Mouse (Mus musculus): ENCODE results near the gene Hspb9. TPM values are rescaled to one million over a fixed set of nuclear protein-coding genes. Genes with fewer than 3 reads are reported as not detected.

Gene Hspb9
- 0.27 and 0.30 TPM in 2 replicates for polyA plus RNA-seq (2014; fragmentation: Nextera tagmentation; extraction: Ambion mirVana)

GRCm38 (mm10) chr11:100713735-100714533 lies at the start of gene Hspb9:
Gene Hspb9, plus strand, starts transcription at chr11:100713850.
- Histone ChIP-seq H3K9ac (ENCODE audit: low read depth, low read length) (peak within 1 kb of the TSS; percentile 98), H3K27me3 (replicated peaks; ENCODE audit: control insufficient read depth, insufficient read depth, low read length) (no peaks in the 10 kb centered on the region), H3K4me2 (peak within 1 kb of the TSS; percentile 95), H3K4me1 (replicated peaks; ENCODE audit: control insufficient read depth, insufficient read depth, low read length) (peaks cover 33% of the 10 kb centered on the region), H3K9me3 (ENCODE audit: control insufficient read depth, low read length) (no peaks in the 10 kb centered on the region), H3K27ac (ENCODE audit: low read depth, low read length) (peak within 1 kb of the TSS; percentile 88), H3K4me3 (ENCODE audit: low read depth, low read length) (peak within 1 kb of the TSS; percentile 48), H3K36me3 (ENCODE audit: control insufficient read depth, insufficient read depth, low read length) (peaks cover 36% of the 10 kb centered on the region)
- peak; percentile 73 for ATAC-seq (replicated peaks; ENCODE audit: low FRiP score)
- 3% methylated on average over 38 of the region's 38 CpGs for WGBS
- peak; percentile 86 for DNase-seq (ENCODE audit: low spot score)

DNA sequence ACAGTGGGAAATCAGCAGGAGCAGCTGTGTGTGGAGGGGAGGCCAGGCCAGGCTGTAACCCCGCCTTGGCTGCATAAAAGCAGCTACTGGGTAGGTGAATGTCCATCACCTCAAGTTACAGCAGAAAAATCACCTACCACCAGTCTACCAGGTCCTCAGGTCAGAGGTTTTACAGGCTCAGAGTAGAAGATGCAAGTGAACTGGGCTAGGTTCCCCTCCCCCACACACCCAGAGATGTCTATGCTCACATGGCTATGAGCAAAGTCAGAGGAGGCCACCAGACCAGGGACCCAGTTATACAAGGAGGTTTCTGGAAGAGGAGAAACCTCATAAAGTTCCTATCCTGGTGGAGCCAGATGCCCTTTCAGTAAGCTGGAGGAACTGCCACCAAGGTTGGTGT lies 42.6 kb upstream of the Hspb9 start:
- Histone ChIP-seq H3K9me3 (ENCODE audit: control insufficient read depth, low read length) (no peaks in the 10 kb centered on the region), H3K9ac (ENCODE audit: low read depth, low read length) (no peak overlapping the region), H3K36me3 (ENCODE audit: control insufficient read depth, insufficient read depth, low read length) (no peaks in the 10 kb centered on the region), H3K27ac (ENCODE audit: low read depth, low read length) (no peak overlapping the region), H3K4me1 (replicated peaks; ENCODE audit: control insufficient read depth, insufficient read depth, low read length) (no peaks in the 10 kb centered on the region), H3K4me3 (ENCODE audit: low read depth, low read length) (no peak overlapping the region), H3K4me2 (no peak overlapping the region), H3K27me3 (replicated peaks; ENCODE audit: control insufficient read depth, insufficient read depth, low read length) (peaks cover 33% of the 10 kb centered on the region)
- DNase-seq (ENCODE audit: low spot score): no peak
- no peak for ATAC-seq (replicated peaks; ENCODE audit: low FRiP score)
- 73% methylated on average over 1 of the region's 1 CpGs for WGBS

DNA sequence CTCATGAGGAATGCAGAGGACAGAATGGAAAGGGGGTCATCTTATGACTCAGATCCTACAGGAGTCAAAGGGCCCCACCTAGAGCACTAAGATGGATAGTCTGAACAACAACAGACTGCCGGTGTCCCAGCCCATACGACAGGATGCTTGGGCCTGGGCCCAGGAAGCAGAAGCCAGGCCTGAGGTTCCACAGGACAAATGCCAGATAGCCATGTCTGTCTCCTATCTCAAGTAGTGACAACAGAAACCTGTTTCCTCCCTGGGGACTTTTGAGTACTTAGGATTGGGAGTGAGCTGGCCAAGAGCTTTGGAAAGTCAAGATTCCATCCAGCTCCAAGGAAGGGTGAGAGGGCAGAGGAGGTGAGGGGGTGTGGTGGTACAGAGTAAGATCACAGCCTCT lies 41.7 kb upstream of the Hspb9 start:
- no peak overlapping the region for H3K9ac ChIP-seq (ENCODE audit: low read depth, low read length)
- H3K27ac ChIP-seq (ENCODE audit: low read depth, low read length): no peak overlapping the region
- H3K27me3 ChIP-seq (replicated peaks; ENCODE audit: control insufficient read depth, insufficient read depth, low read length): peaks cover 33% of the 10 kb centered on the region
- H3K4me2 ChIP-seq: no peak overlapping the region
- no peak for ATAC-seq (replicated peaks; ENCODE audit: low FRiP score)
- H3K36me3 ChIP-seq (ENCODE audit: control insufficient read depth, insufficient read depth, low read length): no peaks in the 10 kb centered on the region
- no peaks in the 10 kb centered on the region for H3K4me1 ChIP-seq (replicated peaks; ENCODE audit: control insufficient read depth, insufficient read depth, low read length)
- WGBS: 42% methylated on average over 2 of the region's 2 CpGs
- H3K4me3 ChIP-seq (ENCODE audit: low read depth, low read length): no peak overlapping the region
- no peaks in the 10 kb centered on the region for H3K9me3 ChIP-seq (ENCODE audit: control insufficient read depth, low read length)
- no peak for DNase-seq (ENCODE audit: low spot score)

- Histone ChIP-seq H3K4me1 (replicated peaks; ENCODE audit: control insufficient read depth, insufficient read depth, low read length) (no peaks in the 10 kb centered on the region), H3K4me2 (peak overlapping the region; percentile 38), H3K36me3 (ENCODE audit: control insufficient read depth, insufficient read depth, low read length) (no peaks in the 10 kb centered on the region), H3K9me3 (ENCODE audit: control insufficient read depth, low read length) (no peaks in the 10 kb centered on the region), H3K9ac (ENCODE audit: low read depth, low read length) (no peak overlapping the region), H3K4me3 (ENCODE audit: low read depth, low read length) (no peak overlapping the region), H3K27me3 (replicated peaks; ENCODE audit: control insufficient read depth, insufficient read depth, low read length) (peaks cover 33% of the 10 kb centered on the region), H3K27ac (ENCODE audit: low read depth, low read length) (no peak overlapping the region)
- no peak for DNase-seq (ENCODE audit: low spot score)
- no peak for ATAC-seq (replicated peaks; ENCODE audit: low FRiP score)
- 11% methylated on average over 23 of the region's 23 CpGs for WGBS
These were observed 40.5 kb upstream of the Hspb9 start for GRCm38 (mm10) chr11:100673169-100673568.

DNA sequence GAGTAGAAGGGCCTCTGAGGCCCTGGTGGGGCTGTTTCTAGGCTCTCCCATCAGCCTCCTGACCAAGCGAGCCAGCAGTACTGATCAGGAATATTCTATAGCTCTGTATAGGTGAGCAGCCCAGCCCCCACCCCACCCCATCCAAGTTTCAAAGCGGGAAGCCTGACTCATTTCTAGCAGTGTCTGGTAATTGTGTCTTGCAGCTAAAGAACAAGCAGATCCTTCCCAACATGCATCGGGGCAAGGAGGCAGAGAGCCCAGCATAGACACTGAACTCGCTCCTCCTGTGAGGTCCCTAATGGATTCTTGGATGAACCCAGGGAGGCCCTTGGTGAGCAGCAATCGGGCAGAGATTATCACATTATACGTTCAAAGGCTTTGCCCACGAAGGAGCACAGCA lies 35.8 kb upstream of the Hspb9 start:
- Histone ChIP-seq H3K4me2 (no peak overlapping the region), H3K4me1 (replicated peaks; ENCODE audit: control insufficient read depth, insufficient read depth, low read length) (no peaks in the 10 kb centered on the region), H3K9me3 (ENCODE audit: control insufficient read depth, low read length) (no peaks in the 10 kb centered on the region), H3K9ac (ENCODE audit: low read depth, low read length) (no peak overlapping the region), H3K36me3 (ENCODE audit: control insufficient read depth, insufficient read depth, low read length) (no peaks in the 10 kb centered on the region), H3K4me3 (ENCODE audit: low read depth, low read length) (no peak overlapping the region), H3K27me3 (replicated peaks; ENCODE audit: control insufficient read depth, insufficient read depth, low read length) (peaks cover 26% of the 10 kb centered on the region), H3K27ac (ENCODE audit: low read depth, low read length) (no peak overlapping the region)
- ATAC-seq (replicated peaks; ENCODE audit: low FRiP score) (no peak), DNase-seq (ENCODE audit: low spot score) (no peak)
- 49% methylated on average over 7 of the region's 7 CpGs for WGBS

GRCm38 (mm10) chr11:100681826-100682225 lies 31.8 kb upstream of the Hspb9 start:
- H3K4me1 ChIP-seq (replicated peaks; ENCODE audit: control insufficient read depth, insufficient read depth, low read length): no peaks in the 10 kb centered on the region
- DNase-seq (ENCODE audit: low spot score) (no peak), ATAC-seq (replicated peaks; ENCODE audit: low FRiP score) (no peak)
- H3K4me3 ChIP-seq (ENCODE audit: low read depth, low read length): no peak overlapping the region
- H3K36me3 ChIP-seq (ENCODE audit: control insufficient read depth, insufficient read depth, low read length): no peaks in the 10 kb centered on the region
- H3K9me3 ChIP-seq (ENCODE audit: control insufficient read depth, low read length): no peaks in the 10 kb centered on the region
- 77% methylated on average over 5 of the region's 5 CpGs for WGBS
- no peak overlapping the region for H3K4me2 ChIP-seq
- H3K27ac ChIP-seq (ENCODE audit: low read depth, low read length): no peak overlapping the region
- H3K27me3 ChIP-seq (replicated peaks; ENCODE audit: control insufficient read depth, insufficient read depth, low read length): peaks cover 2% of the 10 kb centered on the region; the same call in 1 of the 2 replicates
- H3K9ac ChIP-seq (ENCODE audit: low read depth, low read length): no peak overlapping the region

DNA sequence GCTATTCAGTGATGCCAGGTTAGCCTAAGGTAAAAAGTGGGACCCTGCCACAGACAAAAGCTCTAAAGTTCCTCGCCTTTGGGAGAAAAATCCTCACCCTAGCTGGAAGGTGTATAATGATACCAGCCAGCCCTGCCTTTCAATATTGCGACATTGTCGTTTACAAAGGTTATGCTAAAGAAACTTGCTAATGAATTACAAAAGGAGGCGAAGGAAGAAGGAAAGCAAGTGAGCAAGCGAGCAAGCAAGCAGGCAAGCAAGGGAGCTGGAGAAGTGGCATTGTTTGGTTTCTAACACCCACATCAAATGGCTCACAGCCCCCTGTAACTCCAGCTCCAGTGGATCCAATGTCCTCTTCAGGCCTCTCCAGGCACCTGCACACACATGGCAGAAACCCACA lies 31.1 kb upstream of the Hspb9 start:
- 71% methylated on average over 5 of the region's 5 CpGs for WGBS
- H3K4me1 ChIP-seq (replicated peaks; ENCODE audit: control insufficient read depth, insufficient read depth, low read length): no peaks in the 10 kb centered on the region

GRCm38 (mm10) chr11:100684084-100684483 lies 29.6 kb upstream of the Hspb9 start:
- Histone ChIP-seq H3K9ac (ENCODE audit: low read depth, low read length) (no peak overlapping the region), H3K36me3 (ENCODE audit: control insufficient read depth, insufficient read depth, low read length) (no peaks in the 10 kb centered on the region), H3K4me1 (replicated peaks; ENCODE audit: control insufficient read depth, insufficient read depth, low read length) (no peaks in the 10 kb centered on the region), H3K9me3 (ENCODE audit: control insufficient read depth, low read length) (no peaks in the 10 kb centered on the region), H3K4me3 (ENCODE audit: low read depth, low read length) (no peak overlapping the region), H3K4me2 (no peak overlapping the region), H3K27me3 (replicated peaks; ENCODE audit: control insufficient read depth, insufficient read depth, low read length) (peaks cover 3% of the 10 kb centered on the region; the same call in 1 of the 2 replicates), H3K27ac (ENCODE audit: low read depth, low read length) (no peak overlapping the region)
- no peak for ATAC-seq (replicated peaks; ENCODE audit: low FRiP score)
- no peak for DNase-seq (ENCODE audit: low spot score)
- 83% methylated on average over 2 of the region's 2 CpGs for WGBS

More for the DNA sequence above, 31.1 kb upstream of the Hspb9 start:
- Histone ChIP-seq H3K36me3 (ENCODE audit: control insufficient read depth, insufficient read depth, low read length) (no peaks in the 10 kb centered on the region), H3K4me2 (no peak overlapping the region), H3K4me3 (ENCODE audit: low read depth, low read length) (no peak overlapping the region), H3K27ac (ENCODE audit: low read depth, low read length) (no peak overlapping the region), H3K9me3 (ENCODE audit: control insufficient read depth, low read length) (no peaks in the 10 kb centered on the region), H3K9ac (ENCODE audit: low read depth, low read length) (no peak overlapping the region), H3K27me3 (replicated peaks; ENCODE audit: control insufficient read depth, insufficient read depth, low read length) (peaks cover 3% of the 10 kb centered on the region; the same call in 1 of the 2 replicates)
- DNase-seq (ENCODE audit: low spot score) (no peak), ATAC-seq (replicated peaks; ENCODE audit: low FRiP score) (no peak)

GRCm38 (mm10) chr11:100685371-100685770 lies 28.3 kb upstream of the Hspb9 start:
- WGBS: 61% methylated on average over 3 of the region's 3 CpGs
- Histone ChIP-seq H3K27ac (ENCODE audit: low read depth, low read length) (no peak overlapping the region), H3K4me3 (ENCODE audit: low read depth, low read length) (no peak overlapping the region), H3K4me1 (replicated peaks; ENCODE audit: control insufficient read depth, insufficient read depth, low read length) (no peaks in the 10 kb centered on the region), H3K4me2 (no peak overlapping the region), H3K27me3 (replicated peaks; ENCODE audit: control insufficient read depth, insufficient read depth, low read length) (peaks cover 3% of the 10 kb centered on the region), H3K36me3 (ENCODE audit: control insufficient read depth, insufficient read depth, low read length) (no peaks in the 10 kb centered on the region), H3K9me3 (ENCODE audit: control insufficient read depth, low read length) (no peaks in the 10 kb centered on the region), H3K9ac (ENCODE audit: low read depth, low read length) (no peak overlapping the region)
- ATAC-seq (replicated peaks; ENCODE audit: low FRiP score) (no peak), DNase-seq (ENCODE audit: low spot score) (no peak)
